19 mouse cellular contexts compared by ENCODE assay signal in the genomic region with DNA sequence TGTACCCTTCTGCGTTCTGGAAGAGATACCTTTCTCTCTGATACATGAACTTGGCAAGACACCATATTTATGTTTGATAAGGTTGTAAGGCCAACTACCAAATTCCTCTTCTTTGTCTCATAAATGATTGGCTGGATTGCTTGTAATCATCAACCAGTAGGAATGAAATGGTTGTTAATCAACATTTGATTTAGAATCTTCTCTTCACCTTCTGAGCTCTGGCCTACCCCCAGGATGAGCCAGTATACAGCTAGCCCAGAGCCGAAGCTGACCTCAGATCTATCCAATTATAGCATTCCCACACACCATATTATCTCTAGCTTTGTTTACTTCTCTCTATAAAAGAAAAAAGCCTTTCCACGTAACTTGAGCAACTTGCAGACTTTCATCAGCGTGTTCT.
"Had no signal": no experiment of that assay in that cellular context is flagged by ENCODE, and none has a peak within 500 bp of the region (broad histone marks: within the 10 kb centered on the region; RNA-seq: fewer than 3 reads in every experiment).

No protein-coding gene starts in this region.

- H3K36me3 ChIP-seq: midbrain, embryonic 10.5 days; midbrain, embryonic 12.5 days; neural tube, embryonic 13.5 days had no signal

- H3K4me3 ChIP-seq: midbrain, embryonic 10.5 days; midbrain, embryonic 12.5 days; myocyte; neural tube, embryonic 13.5 days; neural tube, embryonic 15.5 days had no signal

- DNase-seq: lung, adult 18-20 months; lung, embryonic 14.5 days; lung, postnatal 10 days; lung, postnatal 4 days; midbrain, embryonic 14.5 days; retina, postnatal 1 day; right cerebral cortex, adult 18-20 months; right cerebral cortex, postnatal 25 days; right cerebral cortex, postnatal 4 days; spleen, adult 18-20 months; thymus, adult 18-20 months; thymus, postnatal 14 days; thymus, postnatal 36 days had no signal

- H3K27ac ChIP-seq: midbrain, embryonic 10.5 days; midbrain, embryonic 12.5 days; neural tube, embryonic 13.5 days; neural tube, embryonic 15.5 days had no signal

- H3K4me2 ChIP-seq: lung, embryonic 14.5 days; midbrain, embryonic 12.5 days; neural tube, embryonic 13.5 days; neural tube, embryonic 15.5 days had no signal

- H3K9me3 ChIP-seq: midbrain, embryonic 10.5 days; midbrain, embryonic 12.5 days; neural tube, embryonic 13.5 days; neural tube, embryonic 15.5 days had no signal

- H3K27me3 ChIP-seq: midbrain, embryonic 12.5 days; neural tube, embryonic 13.5 days; neural tube, embryonic 15.5 days had no signal

- H3K9ac ChIP-seq: lung, embryonic 14.5 days; midbrain, embryonic 12.5 days; neural tube, embryonic 13.5 days; neural tube, embryonic 15.5 days had no signal

- H3K4me1 ChIP-seq: midbrain, embryonic 10.5 days; midbrain, embryonic 12.5 days; neural tube, embryonic 13.5 days; neural tube, embryonic 15.5 days had no signal

- ATAC-seq: midbrain, embryonic 16.5 days had no signal
